Mouse (Mus musculus) liver, postnatal 0 days (tissue): ENCODE data around the gene Sdk2.

ENCODE experiments used
- CTCF ChIP-seq: sonication (generic); IDR thresholded peaks from 2 replicates; pipeline ENCODE4 v1.5.1; 2016; ENCODE audit warnings: antibody characterized with exemption, low read depth
- EP300 ChIP-seq: IDR thresholded peaks from 2 replicates; pipeline ENCODE4 v1.6.1; 2016; ENCODE audit warnings: antibody characterized with exemption, low read depth, mild to moderate bottlenecking

DNA sequence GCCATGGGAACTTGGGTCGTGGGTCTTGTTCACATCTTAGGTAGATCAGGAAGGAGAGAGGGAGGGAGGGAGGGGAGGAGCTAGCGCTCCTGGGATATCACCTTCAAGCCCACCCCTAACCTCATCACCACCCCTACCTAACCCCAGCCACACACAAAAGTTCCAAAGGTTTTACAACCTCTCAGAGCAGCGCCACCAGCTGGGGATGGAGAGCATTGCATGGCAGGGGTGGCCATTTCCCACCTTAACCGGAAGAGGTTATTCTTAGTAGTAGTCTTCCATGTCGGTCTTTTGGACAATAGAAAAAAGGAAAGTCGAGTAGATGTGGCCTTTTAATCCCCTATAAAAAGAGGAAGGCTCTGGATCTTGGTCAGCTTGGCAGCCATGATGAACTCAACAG is 4.0 kb upstream of the Sdk2 start:
- TF ChIP-seq CTCF: peak; percentile 39
- TF ChIP-seq EP300: no peak
